Mouse (Mus musculus) forebrain, embryonic 11.5 days (tissue): ENCODE measurements around the gene Znrf3. TPM values are rescaled to one million over a fixed set of nuclear protein-coding genes. Genes with fewer than 3 reads are reported as not detected.

Experiments
- ATAC-seq: fragments of 200-750 bp; cut with Nextera tagmentation; replicated peaks from 2 replicates; pipeline ENCODE4 v1.8.0; 2017; ENCODE audit warnings: moderate TSS enrichment; ENCODE audit not compliant: low FRiP score
- DNase-seq: peaks from one replicate; pipeline ENCODE4 v3.0.0-alpha.2; 2017; ENCODE audit warnings: low spot score
- H3K27ac ChIP-seq: fragments of 300-500 bp; sonication (generic); 2 replicates; pipeline ENCODE4 v1.5.1; 2014; ENCODE audit warnings: low read depth, low read length
- H3K27me3 ChIP-seq: fragments of 300-500 bp; sonication (generic); 2 replicates; pipeline ENCODE4 v1.6.1; 2014; ENCODE audit warnings: mild to moderate bottlenecking, low read length, mixed read lengths; ENCODE audit not compliant: control insufficient read depth, insufficient read depth
- H3K36me3 ChIP-seq: fragments of 300-500 bp; sonication (generic); 2 replicates; pipeline ENCODE4 v1.6.1; 2014; ENCODE audit warnings: mild to moderate bottlenecking, low read length, moderate library complexity, mixed read lengths; ENCODE audit not compliant: control insufficient read depth, insufficient read depth
- H3K4me1 ChIP-seq: fragments of 300-500 bp; sonication (generic); replicated peaks from 2 replicates; pipeline ENCODE4 v1.6.1; 2014; ENCODE audit warnings: low read length, mixed read lengths; ENCODE audit not compliant: control insufficient read depth, insufficient read depth
- H3K4me2 ChIP-seq: fragments of 300-500 bp; sonication (generic); 2 replicates; pipeline ENCODE4 v1.6.1; 2014; ENCODE audit warnings: low read depth, mild to moderate bottlenecking, low read length, moderate library complexity, mixed read lengths; ENCODE audit not compliant: severe bottlenecking
- H3K4me3 ChIP-seq: fragments of 300-500 bp; sonication (generic); 2 replicates; pipeline ENCODE4 v1.5.1; 2014; ENCODE audit warnings: low read depth, low read length
- H3K9ac ChIP-seq: fragments of 300-500 bp; sonication (generic); 2 replicates; pipeline ENCODE4 v1.6.1; 2014; ENCODE audit warnings: low read length
- H3K9me3 ChIP-seq: fragments of 300-500 bp; sonication (generic); 2 replicates; pipeline ENCODE4 v1.6.1; 2016; ENCODE audit warnings: low read length, mixed read lengths; ENCODE audit not compliant: control insufficient read depth
- WGBS: fragments of 180-500 bp; shearing (Covaris S2); extraction: QIAGEN DNeasy Blood & Tissue Kit; methylation state at CpG from one replicate; pipeline ENCODE4 v1.1.7; 2014; 5-methylcytosine and 5-hydroxymethylcytosine counted together
- polyA plus RNA-seq: library from polyadenylated mRNA; unstranded; fragments of >200 nt; fragmentation: Nextera tagmentation; extraction: Ambion mirVana; gene quantifications from 2 replicates; pipeline ENCODE4 v1.2.1, GENCODE M21; 2014

Znrf3 gene
- polyA plus RNA-seq, 1 experiment from 2014 or later = 12.9 TPM

GRCm38 (mm10) chr11:5450701-5451100, 6.1 kb upstream of the Znrf3 start:
- H3K27ac ChIP-seq = no peak overlapping the region
- no peak overlapping the region for H3K9ac ChIP-seq
- H3K4me2 ChIP-seq = no peak overlapping the region
- DNase-seq (no peak), ATAC-seq (no peak)
- no peaks in the 10 kb centered on the region for H3K9me3 ChIP-seq
- H3K4me1 ChIP-seq = no peaks in the 10 kb centered on the region
- H3K27me3 ChIP-seq = no peaks in the 10 kb centered on the region; the same call in 1 of the 2 replicates
- WGBS = 92% methylated on average over 4 of the region's 4 CpGs
- no peak overlapping the region for H3K4me3 ChIP-seq
- no peaks in the 10 kb centered on the region for H3K36me3 ChIP-seq

- Histone ChIP-seq H3K36me3 (no peaks in the 10 kb centered on the region), H3K9me3 (no peaks in the 10 kb centered on the region), H3K27me3 (no peaks in the 10 kb centered on the region; the same call in 1 of the 2 replicates), H3K4me1 (peaks cover 6% of the 10 kb centered on the region; the same call in 1 of the 2 replicates), H3K4me3 (peak overlapping the region; percentile 83), H3K4me2 (peak overlapping the region; percentile 85), H3K27ac (no peak overlapping the region), H3K9ac (0 out of 2 replicates have a peak overlapping the region, but pooled peaks have one; percentile 7)
- DNase-seq (no peak), ATAC-seq (peak; percentile 45; the same call in 1 of the 2 replicates)
- 18% methylated on average over 11 of the region's 11 CpGs for WGBS
These were observed 856 bp upstream of the Znrf3 start for GRCm38 (mm10) chr11:5445452-5445953.

DNA sequence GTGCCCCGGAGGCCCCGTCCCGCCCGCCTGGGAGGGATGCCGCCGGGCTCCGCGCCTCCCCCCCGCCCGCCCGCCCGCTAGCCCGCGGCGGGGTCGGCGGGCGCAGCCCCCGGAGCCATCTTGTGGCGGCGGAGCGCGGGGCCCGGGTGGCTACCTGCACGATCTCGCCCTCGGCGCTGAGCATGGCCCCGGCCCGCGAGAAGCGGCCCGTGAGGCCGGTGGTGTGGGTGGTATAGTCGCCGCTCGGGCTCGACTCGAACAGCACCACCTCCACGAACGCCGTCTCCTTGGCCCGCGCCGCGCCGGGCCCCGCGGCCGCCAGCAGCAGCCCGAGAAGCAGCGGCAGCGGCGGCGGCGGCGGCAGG, 431 bp downstream of the Znrf3 start:
- ATAC-seq = peak; percentile 26; the same call in 1 of the 2 replicates
- Histone ChIP-seq H3K4me3 (peak overlapping the region; percentile 83), H3K27ac (peak overlapping the region; percentile 70), H3K4me1 (peaks cover 6% of the 10 kb centered on the region; the same call in 1 of the 2 replicates), H3K9me3 (no peaks in the 10 kb centered on the region), H3K36me3 (no peaks in the 10 kb centered on the region), H3K27me3 (no peaks in the 10 kb centered on the region; the same call in 1 of the 2 replicates), H3K4me2 (peak overlapping the region; percentile 85), H3K9ac (peak overlapping the region; percentile 90)
- WGBS = under 1% methylated on average over 41 of the region's 57 CpGs
- peak; percentile 82 for DNase-seq

- H3K36me3 ChIP-seq = no peaks in the 10 kb centered on the region
- ATAC-seq = peak; percentile 45; the same call in 1 of the 2 replicates
- H3K4me1 ChIP-seq = peaks cover 6% of the 10 kb centered on the region; the same call in 1 of the 2 replicates
These were observed 975 bp downstream of the Znrf3 start for GRCm38 (mm10) chr11:5443511-5444233.

GRCm38 (mm10) chr11:5442590-5443021, 2.0 kb downstream of the Znrf3 start:
- DNase-seq = no peak
- Histone ChIP-seq H3K4me2 (peak overlapping the region; percentile 85), H3K4me1 (peaks cover 6% of the 10 kb centered on the region; the same call in 1 of the 2 replicates), H3K36me3 (no peaks in the 10 kb centered on the region), H3K4me3 (peak overlapping the region; percentile 83), H3K27me3 (no peaks in the 10 kb centered on the region; the same call in 1 of the 2 replicates), H3K27ac (no peak overlapping the region), H3K9ac (peak overlapping the region; percentile 90; the same call in 1 of the 2 replicates), H3K9me3 (no peaks in the 10 kb centered on the region)
- no peak for ATAC-seq
- 12% methylated on average over 3 of the region's 3 CpGs for WGBS

More at GRCm38 (mm10) chr11:5443511-5444233, 975 bp downstream of the Znrf3 start:
- Histone ChIP-seq H3K4me3 (peak overlapping the region; percentile 83), H3K27ac (peak overlapping the region; percentile 70; the same call in 1 of the 2 replicates), H3K9ac (peak overlapping the region; percentile 90), H3K4me2 (peak overlapping the region; percentile 85), H3K9me3 (no peaks in the 10 kb centered on the region), H3K27me3 (no peaks in the 10 kb centered on the region; the same call in 1 of the 2 replicates)
- DNase-seq = peak; percentile 71
- 1% methylated on average over 38 of the region's 38 CpGs for WGBS

- no peak for DNase-seq
- H3K9me3 ChIP-seq = no peaks in the 10 kb centered on the region
- H3K27ac ChIP-seq = no peak overlapping the region
- H3K4me3 ChIP-seq = no peak overlapping the region
- H3K4me2 ChIP-seq = no peak overlapping the region
- no peak for ATAC-seq
- H3K4me1 ChIP-seq = peaks cover 3% of the 10 kb centered on the region; the same call in 1 of the 2 replicates
- H3K9ac ChIP-seq = no peak overlapping the region
- WGBS = 93% methylated on average over 2 of the region's 2 CpGs
- H3K36me3 ChIP-seq = no peaks in the 10 kb centered on the region
- H3K27me3 ChIP-seq = no peaks in the 10 kb centered on the region
These were observed 7.0 kb downstream of the Znrf3 start for GRCm38 (mm10) chr11:5437646-5438045.

- DNase-seq (no peak), ATAC-seq (no peak)
- no peak overlapping the region for H3K4me2 ChIP-seq
- no peaks in the 10 kb centered on the region; the same call in 1 of the 2 replicates for H3K4me1 ChIP-seq
- no peaks in the 10 kb centered on the region for H3K36me3 ChIP-seq
- H3K9me3 ChIP-seq = no peaks in the 10 kb centered on the region
- no peak overlapping the region for H3K4me3 ChIP-seq
- H3K27ac ChIP-seq = no peak overlapping the region
- H3K27me3 ChIP-seq = no peaks in the 10 kb centered on the region
- no peak overlapping the region for H3K9ac ChIP-seq
These were observed 7.7 kb downstream of the Znrf3 start for GRCm38 (mm10) chr11:5436988-5437387.

DNA sequence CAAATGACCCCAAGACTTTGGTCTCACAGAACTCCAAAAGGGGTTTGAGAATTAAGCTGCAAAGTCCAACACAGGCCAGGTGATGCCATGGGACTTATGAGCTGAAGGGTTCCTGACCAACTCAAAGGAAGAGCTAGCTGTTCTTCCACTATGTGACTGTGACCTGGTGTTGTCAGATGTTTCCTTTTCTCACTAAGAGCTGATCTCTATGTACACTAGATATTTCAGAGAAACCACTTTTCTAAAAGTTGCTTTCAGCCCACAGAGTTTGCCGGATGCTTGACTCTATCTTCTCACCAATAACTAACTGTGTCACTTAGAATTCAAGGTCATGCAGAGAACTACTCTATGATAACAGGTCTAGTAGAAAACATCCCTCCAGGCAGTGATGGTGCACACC, 9.2 kb downstream of the Znrf3 start:
- Histone ChIP-seq H3K4me2 (no peak overlapping the region), H3K4me1 (no peaks in the 10 kb centered on the region; the same call in 1 of the 2 replicates), H3K9ac (no peak overlapping the region), H3K36me3 (no peaks in the 10 kb centered on the region), H3K9me3 (no peaks in the 10 kb centered on the region), H3K27me3 (no peaks in the 10 kb centered on the region), H3K4me3 (no peak overlapping the region), H3K27ac (no peak overlapping the region)
- 90% methylated on average over 1 of the region's 1 CpGs for WGBS
- ATAC-seq (no peak), DNase-seq (no peak)
